Mouse (Mus musculus): ENCODE measurements around the gene Ryr2. TPM values are rescaled to one million over a fixed set of nuclear protein-coding genes. Genes with fewer than 3 reads are reported as not detected.
A peak's percentile ranks its signal among the peaks of the same experiment; 100 is the strongest.

Ryr2 gene
- polyA plus RNA-seq, 1 experiment from 2014 or later = 6.1 TPM

GRCm38 (mm10) chr13:12104318-12104717, 2.4 kb downstream of the Ryr2 start:
- WGBS = 44% methylated on average over 1 of the region's 1 CpGs
- H3K9me3 ChIP-seq (ENCODE audit: control insufficient read depth, low read length) = no peaks in the 10 kb centered on the region
- H3K4me1 ChIP-seq (ENCODE audit: control insufficient read depth, insufficient read depth, low read length) = no peaks in the 10 kb centered on the region
- H3K27me3 ChIP-seq (ENCODE audit: control insufficient read depth, insufficient read depth, low read length) = peaks cover 9% of the 10 kb centered on the region; the same call in 1 of the 2 replicates
- H3K27ac ChIP-seq (replicated peaks; ENCODE audit: low read depth, low read length) = no peak overlapping the region
- H3K9ac ChIP-seq (replicated peaks; ENCODE audit: low read length) = no peak overlapping the region
- no peak overlapping the region for H3K4me3 ChIP-seq (replicated peaks; ENCODE audit: low read depth, low read length)
- H3K4me2 ChIP-seq (ENCODE audit: low read length) = peak overlapping the region; percentile 92
- ATAC-seq (ENCODE audit: low FRiP score, low TSS enrichment) (no peak), DNase-seq (no peak)
- H3K36me3 ChIP-seq (ENCODE audit: control insufficient read depth, insufficient read depth, low read length) = no peaks in the 10 kb centered on the region

GRCm38 (mm10) chr13:12103017-12103416, 3.7 kb downstream of the Ryr2 start:
- Histone ChIP-seq H3K36me3 (ENCODE audit: control insufficient read depth, insufficient read depth, low read length) (no peaks in the 10 kb centered on the region), H3K9ac (replicated peaks; ENCODE audit: low read length) (no peak overlapping the region), H3K9me3 (ENCODE audit: control insufficient read depth, low read length) (no peaks in the 10 kb centered on the region), H3K4me2 (ENCODE audit: low read length) (0 out of 2 replicates have a peak overlapping the region, but pooled peaks have one; percentile 19), H3K4me1 (ENCODE audit: control insufficient read depth, insufficient read depth, low read length) (no peaks in the 10 kb centered on the region), H3K4me3 (replicated peaks; ENCODE audit: low read depth, low read length) (no peak overlapping the region), H3K27me3 (ENCODE audit: control insufficient read depth, insufficient read depth, low read length) (peaks cover 9% of the 10 kb centered on the region; the same call in 1 of the 2 replicates), H3K27ac (replicated peaks; ENCODE audit: low read depth, low read length) (no peak overlapping the region)
- 56% methylated on average over 3 of the region's 3 CpGs for WGBS
- ATAC-seq (ENCODE audit: low FRiP score, low TSS enrichment) = no peak
- no peak for DNase-seq

GRCm38 (mm10) chr13:12099446-12099845, 7.3 kb downstream of the Ryr2 start:
- Histone ChIP-seq H3K27ac (replicated peaks; ENCODE audit: low read depth, low read length) (no peak overlapping the region), H3K4me2 (ENCODE audit: low read length) (no peak overlapping the region), H3K9ac (replicated peaks; ENCODE audit: low read length) (no peak overlapping the region), H3K9me3 (ENCODE audit: control insufficient read depth, low read length) (no peaks in the 10 kb centered on the region), H3K4me1 (ENCODE audit: control insufficient read depth, insufficient read depth, low read length) (no peaks in the 10 kb centered on the region), H3K27me3 (ENCODE audit: control insufficient read depth, insufficient read depth, low read length) (no peaks in the 10 kb centered on the region), H3K36me3 (ENCODE audit: control insufficient read depth, insufficient read depth, low read length) (no peaks in the 10 kb centered on the region), H3K4me3 (replicated peaks; ENCODE audit: low read depth, low read length) (no peak overlapping the region)
- 91% methylated on average over 3 of the region's 3 CpGs for WGBS
- DNase-seq = no peak
- no peak for ATAC-seq (ENCODE audit: low FRiP score, low TSS enrichment)

- no peak overlapping the region for H3K9ac ChIP-seq (replicated peaks; ENCODE audit: low read length)
- no peaks in the 10 kb centered on the region for H3K9me3 ChIP-seq (ENCODE audit: control insufficient read depth, low read length)
- H3K27ac ChIP-seq (replicated peaks; ENCODE audit: low read depth, low read length) = no peak overlapping the region
- 85% methylated on average over 1 of the region's 1 CpGs for WGBS
- H3K36me3 ChIP-seq (ENCODE audit: control insufficient read depth, insufficient read depth, low read length) = no peaks in the 10 kb centered on the region
- DNase-seq = no peak
- H3K4me3 ChIP-seq (replicated peaks; ENCODE audit: low read depth, low read length) = no peak overlapping the region
- ATAC-seq (ENCODE audit: low FRiP score, low TSS enrichment) = no peak
- no peaks in the 10 kb centered on the region for H3K4me1 ChIP-seq (ENCODE audit: control insufficient read depth, insufficient read depth, low read length)
- no peaks in the 10 kb centered on the region for H3K27me3 ChIP-seq (ENCODE audit: control insufficient read depth, insufficient read depth, low read length)
- no peak overlapping the region for H3K4me2 ChIP-seq (ENCODE audit: low read length)
These were observed 7.8 kb downstream of the Ryr2 start for GRCm38 (mm10) chr13:12098981-12099380.

GRCm38 (mm10) chr13:12096382-12096932, 10.3 kb downstream of the Ryr2 start:
- 83% methylated on average over 3 of the region's 3 CpGs for WGBS
- H3K36me3 ChIP-seq (ENCODE audit: control insufficient read depth, insufficient read depth, low read length) = no peaks in the 10 kb centered on the region
- DNase-seq (no peak), ATAC-seq (ENCODE audit: low FRiP score, low TSS enrichment) (no peak)
- no peak overlapping the region for H3K9ac ChIP-seq (replicated peaks; ENCODE audit: low read length)
- H3K4me1 ChIP-seq (ENCODE audit: control insufficient read depth, insufficient read depth, low read length) = no peaks in the 10 kb centered on the region
- H3K4me3 ChIP-seq (replicated peaks; ENCODE audit: low read depth, low read length) = no peak overlapping the region
- H3K9me3 ChIP-seq (ENCODE audit: control insufficient read depth, low read length) = no peaks in the 10 kb centered on the region
- H3K4me2 ChIP-seq (ENCODE audit: low read length) = no peak overlapping the region
- no peak overlapping the region for H3K27ac ChIP-seq (replicated peaks; ENCODE audit: low read depth, low read length)
- H3K27me3 ChIP-seq (ENCODE audit: control insufficient read depth, insufficient read depth, low read length) = no peaks in the 10 kb centered on the region

GRCm38 (mm10) chr13:12094569-12094968, 12.2 kb downstream of the Ryr2 start:
- H3K4me3 ChIP-seq (replicated peaks; ENCODE audit: low read depth, low read length) = no peak overlapping the region
- WGBS = 77% methylated on average over 7 of the region's 7 CpGs
- H3K27me3 ChIP-seq (ENCODE audit: control insufficient read depth, insufficient read depth, low read length) = no peaks in the 10 kb centered on the region
- H3K36me3 ChIP-seq (ENCODE audit: control insufficient read depth, insufficient read depth, low read length) = no peaks in the 10 kb centered on the region
- no peak for DNase-seq
- no peak for ATAC-seq (ENCODE audit: low FRiP score, low TSS enrichment)
- H3K4me2 ChIP-seq (ENCODE audit: low read length) = no peak overlapping the region
- H3K27ac ChIP-seq (replicated peaks; ENCODE audit: low read depth, low read length) = no peak overlapping the region
- no peak overlapping the region for H3K9ac ChIP-seq (replicated peaks; ENCODE audit: low read length)
- H3K4me1 ChIP-seq (ENCODE audit: control insufficient read depth, insufficient read depth, low read length) = no peaks in the 10 kb centered on the region
- H3K9me3 ChIP-seq (ENCODE audit: control insufficient read depth, low read length) = no peaks in the 10 kb centered on the region

- ATAC-seq (ENCODE audit: low FRiP score, low TSS enrichment) (no peak), DNase-seq (no peak)
- Histone ChIP-seq H3K27ac (replicated peaks; ENCODE audit: low read depth, low read length) (no peak overlapping the region), H3K4me2 (ENCODE audit: low read length) (no peak overlapping the region), H3K27me3 (ENCODE audit: control insufficient read depth, insufficient read depth, low read length) (no peaks in the 10 kb centered on the region), H3K9ac (replicated peaks; ENCODE audit: low read length) (no peak overlapping the region), H3K36me3 (ENCODE audit: control insufficient read depth, insufficient read depth, low read length) (no peaks in the 10 kb centered on the region), H3K4me3 (replicated peaks; ENCODE audit: low read depth, low read length) (no peak overlapping the region), H3K4me1 (ENCODE audit: control insufficient read depth, insufficient read depth, low read length) (no peaks in the 10 kb centered on the region), H3K9me3 (ENCODE audit: control insufficient read depth, low read length) (no peaks in the 10 kb centered on the region)
- 90% methylated on average over 5 of the region's 5 CpGs for WGBS
These were observed 13.6 kb downstream of the Ryr2 start for GRCm38 (mm10) chr13:12093146-12093545.

GRCm38 (mm10) chr13:12092379-12093107, 14.2 kb downstream of the Ryr2 start:
- H3K9me3 ChIP-seq (ENCODE audit: control insufficient read depth, low read length) = no peaks in the 10 kb centered on the region
- H3K4me1 ChIP-seq (ENCODE audit: control insufficient read depth, insufficient read depth, low read length) = no peaks in the 10 kb centered on the region
- H3K4me2 ChIP-seq (ENCODE audit: low read length) = no peak overlapping the region
- no peaks in the 10 kb centered on the region for H3K27me3 ChIP-seq (ENCODE audit: control insufficient read depth, insufficient read depth, low read length)
- no peak overlapping the region for H3K4me3 ChIP-seq (replicated peaks; ENCODE audit: low read depth, low read length)
- 95% methylated on average over 11 of the region's 11 CpGs for WGBS
- DNase-seq = no peak
- ATAC-seq (ENCODE audit: low FRiP score, low TSS enrichment) = no peak
- no peak overlapping the region for H3K27ac ChIP-seq (replicated peaks; ENCODE audit: low read depth, low read length)
- no peak overlapping the region for H3K9ac ChIP-seq (replicated peaks; ENCODE audit: low read length)
- no peaks in the 10 kb centered on the region for H3K36me3 ChIP-seq (ENCODE audit: control insufficient read depth, insufficient read depth, low read length)

- Histone ChIP-seq H3K27me3 (ENCODE audit: control insufficient read depth, insufficient read depth, low read length) (no peaks in the 10 kb centered on the region), H3K9me3 (ENCODE audit: control insufficient read depth, low read length) (no peaks in the 10 kb centered on the region), H3K4me3 (replicated peaks; ENCODE audit: low read depth, low read length) (no peak overlapping the region), H3K27ac (replicated peaks; ENCODE audit: low read depth, low read length) (no peak overlapping the region), H3K9ac (replicated peaks; ENCODE audit: low read length) (no peak overlapping the region), H3K4me1 (ENCODE audit: control insufficient read depth, insufficient read depth, low read length) (peaks cover 6% of the 10 kb centered on the region; the same call in 1 of the 2 replicates), H3K36me3 (ENCODE audit: control insufficient read depth, insufficient read depth, low read length) (no peaks in the 10 kb centered on the region), H3K4me2 (ENCODE audit: low read length) (no peak overlapping the region)
- 94% methylated on average over 2 of the region's 2 CpGs for WGBS
- DNase-seq (no peak), ATAC-seq (ENCODE audit: low FRiP score, low TSS enrichment) (no peak)
These were observed 22.7 kb downstream of the Ryr2 start for GRCm38 (mm10) chr13:12084112-12084475.
